Mouse (Mus musculus) adrenal gland, postnatal 4 days (tissue): ENCODE measurements at regions not wholly inside any gene's neighbourhood (a gene's known extent, or its start where the extent isn't known, plus 50 kb on each side); places are given as distances from the start of the nearest gene placed in this dataset.
A peak's percentile ranks its signal among the peaks of the same experiment; 100 is the strongest.

Experiments used
- DNase-seq, 2 experiments: peaks; one replicate each; pipeline ENCODE4 v3.0.0; 2021 to 2022; ENCODE audit warnings: low spot score in 2 of 2, mixed read lengths in 2 of 2

GRCm38 (mm10) chr17:83088471-83088870 is 126.6 kb upstream of the Pkdcc start:
- DNase-seq, result no peak

- no peak for DNase-seq
Observed at GRCm38 (mm10) chr17:83089856-83090692, 125.0 kb upstream of the Pkdcc start.

GRCm38 (mm10) chr17:83093862-83094261 is 121.2 kb upstream of the Pkdcc start:
- no peak for DNase-seq

GRCm38 (mm10) chr17:83096451-83096850 is 118.6 kb upstream of the Pkdcc start:
- DNase-seq, result no peak

- no peak for DNase-seq
Observed at GRCm38 (mm10) chr17:83097998-83098397, 117.1 kb upstream of the Pkdcc start.

GRCm38 (mm10) chr17:83098679-83099413 is 116.2 kb upstream of the Pkdcc start:
- DNase-seq, result no peak

- DNase-seq, result no peak
Observed at GRCm38 (mm10) chr17:83101035-83101434, 114.1 kb upstream of the Pkdcc start.

- DNase-seq, result no peak
Observed at GRCm38 (mm10) chr17:83101756-83102155, 113.3 kb upstream of the Pkdcc start.

GRCm38 (mm10) chr17:83102675-83103412 is 112.2 kb upstream of the Pkdcc start:
- DNase-seq, result no peak

- no peak for DNase-seq
Observed at GRCm38 (mm10) chr17:83108151-83108550, 106.9 kb upstream of the Pkdcc start.

- DNase-seq, result no peak
Observed at GRCm38 (mm10) chr17:83109792-83110440, 105.2 kb upstream of the Pkdcc start.

- DNase-seq, result no peak
Observed at GRCm38 (mm10) chr17:83110556-83110955, 104.5 kb upstream of the Pkdcc start.

GRCm38 (mm10) chr17:83115146-83115545 is 99.9 kb upstream of the Pkdcc start:
- no peak for DNase-seq

- no peak for DNase-seq
Observed at GRCm38 (mm10) chr17:83115832-83116480, 99.1 kb upstream of the Pkdcc start.

GRCm38 (mm10) chr17:83120665-83121232 is 94.3 kb upstream of the Pkdcc start:
- no peak for DNase-seq

GRCm38 (mm10) chr17:83122525-83123280 is 92.4 kb upstream of the Pkdcc start:
- DNase-seq, result peak in 1 of 2 experiments; percentile 36

- no peak for DNase-seq
Observed at GRCm38 (mm10) chr17:83125057-83125456, 90.0 kb upstream of the Pkdcc start.

- DNase-seq, result no peak
Observed at GRCm38 (mm10) chr17:83127842-83128241, 87.2 kb upstream of the Pkdcc start.

- DNase-seq, result no peak
Observed at GRCm38 (mm10) chr17:83128843-83129544, 86.1 kb upstream of the Pkdcc start.
